19 mouse cellular contexts compared by ENCODE assay signal in the genomic region with DNA sequence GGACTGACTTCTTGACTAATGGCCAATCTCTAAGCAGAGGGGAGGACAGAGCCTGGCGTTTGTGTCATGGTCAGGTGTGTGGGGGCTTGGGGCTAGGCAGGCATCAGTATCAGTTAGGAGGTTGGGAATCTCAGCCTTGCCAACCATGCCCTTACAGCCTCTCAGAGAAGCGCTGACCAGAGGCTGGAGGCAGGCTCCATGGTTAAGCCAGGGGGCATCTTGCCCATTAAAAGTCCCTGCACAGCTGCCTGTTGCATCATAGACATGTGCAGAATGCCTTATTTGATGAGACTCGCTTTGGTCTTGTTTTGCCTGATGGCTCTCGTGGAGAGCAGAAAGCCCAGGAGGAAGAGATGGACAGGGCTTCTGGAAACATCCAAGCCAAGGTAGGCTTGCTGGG. TPM values are rescaled to one million over a fixed set of nuclear protein-coding genes. Genes with fewer than 3 reads are reported as not detected.
DNase-seq lines count a peak whose midpoint lies in the region; ATAC-seq and TF ChIP-seq lines count a peak whose summit lies in the region.
"Had no signal": no experiment of that assay in that cellular context is flagged by ENCODE, and none has a peak within 500 bp of the region (broad histone marks: within the 10 kb centered on the region; RNA-seq: fewer than 3 reads in every experiment).

Gene Gabrr2, plus strand, starts transcription at position 19 of the 400 bp plus-strand sequence.

- H3K4me2 ChIP-seq in forebrain, embryonic 11.5 days (ENCODE audit: low read depth, low read length, severe bottlenecking) = no peak within 1 kb of the TSS
- H3K4me2 ChIP-seq in forebrain, embryonic 14.5 days (ENCODE audit: low read length) = no peak within 1 kb of the TSS
- no peak within 1 kb of the TSS for H3K4me2 ChIP-seq in midbrain, postnatal 0 days (ENCODE audit: low read depth, low read length, poor library complexity, severe bottlenecking)
- H3K4me2 ChIP-seq: forebrain, embryonic 15.5 days; hindbrain, embryonic 14.5 days had no signal

- WGBS in forebrain, embryonic 11.5 days = 85% methylated on average over 4 of the region's 4 CpGs
- 82% methylated on average over 4 of the region's 4 CpGs for WGBS in forebrain, embryonic 14.5 days
- 83% methylated on average over 4 of the region's 4 CpGs for WGBS in midbrain, postnatal 0 days

- H3K4me1 ChIP-seq in forebrain, embryonic 11.5 days (replicated peaks; ENCODE audit: control insufficient read depth, insufficient read depth, low read length) = no peaks in the 10 kb centered on the region
- H3K4me1 ChIP-seq in forebrain, embryonic 14.5 days (ENCODE audit: control insufficient read depth, insufficient read depth, low read length) = no peaks in the 10 kb centered on the region
- no peaks in the 10 kb centered on the region for H3K4me1 ChIP-seq in midbrain, postnatal 0 days (ENCODE audit: insufficient read depth, low read length)
- H3K4me1 ChIP-seq: forebrain, embryonic 15.5 days had no signal

- H3K4me3 ChIP-seq in forebrain, embryonic 11.5 days (ENCODE audit: low read depth, low read length) = no peak within 1 kb of the TSS
- no peak within 1 kb of the TSS for H3K4me3 ChIP-seq in forebrain, embryonic 14.5 days (ENCODE audit: low read depth, low read length)
- peak within 1 kb of the TSS; percentile 19; the same call in 1 of the 2 replicates for H3K4me3 ChIP-seq in gastrocnemius, adult 2 months
- H3K4me3 ChIP-seq in midbrain, postnatal 0 days (ENCODE audit: low read depth, low read length) = no peak within 1 kb of the TSS
- H3K4me3 ChIP-seq: embryonic facial prominence, embryonic 10.5 days; forebrain, embryonic 15.5 days had no signal

- no peaks in the 10 kb centered on the region for H3K27me3 ChIP-seq in forebrain, embryonic 11.5 days (ENCODE audit: control insufficient read depth, insufficient read depth, low read length)
- no peaks in the 10 kb centered on the region for H3K27me3 ChIP-seq in forebrain, embryonic 14.5 days (replicated peaks; ENCODE audit: control insufficient read depth, insufficient read depth, low read length)
- H3K27me3 ChIP-seq in midbrain, postnatal 0 days (ENCODE audit: insufficient read depth, low read length) = no peaks in the 10 kb centered on the region
- H3K27me3 ChIP-seq: forebrain, embryonic 15.5 days had no signal

- no peak within 1 kb of the TSS for H3K27ac ChIP-seq in forebrain, embryonic 11.5 days (ENCODE audit: low read depth, low read length)
- no peak within 1 kb of the TSS for H3K27ac ChIP-seq in forebrain, embryonic 14.5 days (ENCODE audit: low read depth, low read length)
- peak within 1 kb of the TSS; percentile 62 for H3K27ac ChIP-seq in gastrocnemius, adult 2 months
- no peak within 1 kb of the TSS for H3K27ac ChIP-seq in midbrain, postnatal 0 days (ENCODE audit: low read depth, low read length)
- H3K27ac ChIP-seq: embryonic facial prominence, embryonic 10.5 days; forebrain, embryonic 15.5 days; hindbrain, embryonic 14.5 days had no signal

- intact Hi-C loops in gastrocnemius, adult 2 months (cut with DNase I) = no loop called here
- intact Hi-C loops in gastrocnemius, postnatal 36 days (cut with DNase I) = no loop called here

- H3K9ac ChIP-seq in forebrain, embryonic 11.5 days (ENCODE audit: low read length) = no peak within 1 kb of the TSS
- no peak within 1 kb of the TSS for H3K9ac ChIP-seq in forebrain, embryonic 14.5 days (ENCODE audit: low read length)
- H3K9ac ChIP-seq in midbrain, postnatal 0 days (replicated peaks; ENCODE audit: low read length, poor library complexity, severe bottlenecking) = no peak within 1 kb of the TSS
- H3K9ac ChIP-seq: forebrain, embryonic 15.5 days; hindbrain, embryonic 14.5 days had no signal

- no peak for ATAC-seq in forebrain, embryonic 11.5 days (replicated peaks; ENCODE audit: low FRiP score)
- ATAC-seq in forebrain, embryonic 14.5 days = no peak
- ATAC-seq in CD4-positive, CD25-positive, alpha-beta regulatory T cell, adult 4 months = no peak
- no peak for ATAC-seq in megakaryocyte-erythroid progenitor cell, adult 5-6 weeks (replicated peaks; ENCODE audit: low FRiP score, low TSS enrichment, poor library complexity, severe bottlenecking)
- no peak for ATAC-seq in midbrain, postnatal 0 days (ENCODE audit: low FRiP score)
- ATAC-seq: forebrain, embryonic 15.5 days; intestine, postnatal 0 days had no signal

- DNase-seq in forebrain, embryonic 11.5 days (ENCODE audit: low spot score) = peak; percentile 17
- no peak for DNase-seq in forebrain, embryonic 14.5 days (ENCODE audit: low spot score)
- peak; percentile 59 for DNase-seq in gastrocnemius, adult 2 months
- peak; percentile 22 to 40 for DNase-seq in gastrocnemius, postnatal 36 days
- DNase-seq in midbrain, postnatal 0 days (ENCODE audit: low spot score) = no peak
- no peak for DNase-seq in adrenal gland, postnatal 25 days
- DNase-seq: adrenal gland, adult 2 months; adrenal gland, postnatal 36 days; B cell, adult 2 months; cerebellum, adult 2 months; cerebellum, postnatal 10 days; heart, postnatal 10 days had no signal

- no peaks in the 10 kb centered on the region for H3K36me3 ChIP-seq in forebrain, embryonic 11.5 days (ENCODE audit: control insufficient read depth, insufficient read depth, low read length)
- no peaks in the 10 kb centered on the region for H3K36me3 ChIP-seq in forebrain, embryonic 14.5 days (ENCODE audit: control insufficient read depth, insufficient read depth, low read length)
- H3K36me3 ChIP-seq in midbrain, postnatal 0 days (ENCODE audit: insufficient read depth, low read length) = no peaks in the 10 kb centered on the region
- H3K36me3 ChIP-seq: embryonic facial prominence, embryonic 10.5 days; forebrain, embryonic 15.5 days had no signal

- no peaks in the 10 kb centered on the region for H3K9me3 ChIP-seq in forebrain, embryonic 11.5 days (ENCODE audit: control insufficient read depth, low read length)
- no peaks in the 10 kb centered on the region for H3K9me3 ChIP-seq in forebrain, embryonic 14.5 days (replicated peaks; ENCODE audit: control insufficient read depth, low read length)
- H3K9me3 ChIP-seq in midbrain, postnatal 0 days (ENCODE audit: low read length) = no peaks in the 10 kb centered on the region
- H3K9me3 ChIP-seq: embryonic facial prominence, embryonic 10.5 days; forebrain, embryonic 15.5 days had no signal

- TF ChIP-seq CTCF in gastrocnemius, adult 2 months (IDR thresholded peaks at IDR 0.05) = no peak
- TF ChIP-seq CTCF in midbrain, postnatal 0 days (IDR thresholded peaks at IDR 0.05) = no peak

RNA-seq across cellular contexts. Expression of gene Gabrr2, which starts in this region (rescaled TPM):
- 0.36 and 0.73 TPM in 2 replicates for polyA plus RNA-seq in forebrain, embryonic 11.5 days (2014; fragmentation: Nextera tagmentation; extraction: Ambion mirVana)
- 0.34 and 0.47 TPM in 2 replicates for polyA plus RNA-seq in forebrain, embryonic 14.5 days (2014; fragmentation: Nextera tagmentation; extraction: Ambion mirVana)
- polyA plus RNA-seq in CD4-positive, CD25-positive, alpha-beta regulatory T cell, adult 4 months (2017; shearing (Covaris generic)) = 10 to 100 TPM; 24.2 to 27.1 TPM
- 1 to 10 TPM; 2.8 to 4.7 TPM for total RNA-seq in gastrocnemius, adult 2 months (2021)
- total RNA-seq in gastrocnemius, postnatal 36 days (2021) = 1 to 10 TPM; 6.7 to 6.9 TPM
- 4.0 TPM in 1 of 2 replicates, not detected in the other for total RNA-seq in megakaryocyte-erythroid progenitor cell, adult 5-6 weeks (2014; fragmentation: Nextera tagmentation)
- total RNA-seq in megakaryocyte-erythroid progenitor cell, adult 5-6 weeks (2017) = not detected in 2 replicates
- total RNA-seq in midbrain, postnatal 0 days (2014; rRNA removed) = not detected in 2 replicates
- 0.15 and 0.48 TPM in 2 replicates for polyA plus RNA-seq in midbrain, postnatal 0 days (2015; fragmentation: Nextera tagmentation; extraction: Ambion mirVana)
- total RNA-seq in adrenal gland, postnatal 25 days (2021) = 0.27 TPM in 1 of 2 replicates, not detected in the other
- total RNA-seq: adrenal gland, adult 2 months; hematopoietic stem cell, adult 5-6 weeks had no signal
- polyA plus RNA-seq: embryonic facial prominence, embryonic 10.5 days had no signal

Comparison
In these comparisons a context has a peak if more than half of its experiments do, and no peak if none do; other contexts are left out.
1. RNA of gene Gabrr2 (polyA plus RNA-seq): 24.2 to 27.1 TPM in CD4-positive, CD25-positive, alpha-beta regulatory T cell, adult 4 months; 0.36 to 0.73 TPM in forebrain, embryonic 11.5 days, 0.34 to 0.47 TPM in forebrain, embryonic 14.5 days and 0.15 to 0.48 TPM in midbrain, postnatal 0 days; every median in the first group is over 10 times any median in the second.
2. Peak in DNase-seq in forebrain, embryonic 11.5 days; RNA of the gene not detected or under 1 TPM.
3. DNase-seq: peak in gastrocnemius, adult 2 months (single experiment) and gastrocnemius, postnatal 36 days (2 of 2); none in forebrain, embryonic 14.5 days (single experiment), midbrain, postnatal 0 days (single experiment) and adrenal gland, postnatal 25 days (single experiment).